Mouse (Mus musculus) frontal cortex, adult 2 months (tissue): ENCODE results near the gene Col6a1. TPM values are rescaled to one million over a fixed set of nuclear protein-coding genes. Genes with fewer than 3 reads are reported as not detected.

Experiments
- DNase-seq, 2 experiments: peaks; one replicate each; pipeline ENCODE4 v3.0.0; 2022; ENCODE audit warnings: low spot score in 1 of 2; ENCODE audit errors: extremely low spot score in 1 of 2
- polyA plus RNA-seq: library from polyadenylated mRNA; depleted of rRNA; stranded (reverse); fragments of >200 nt; gene quantifications from 2 replicates; pipeline ENCODE4 v1.2.3, GENCODE M21; 2012; rRNA removed

Gene Col6a1
- polyA plus RNA-seq, result 169 and 240 TPM in 2 replicates

DNA sequence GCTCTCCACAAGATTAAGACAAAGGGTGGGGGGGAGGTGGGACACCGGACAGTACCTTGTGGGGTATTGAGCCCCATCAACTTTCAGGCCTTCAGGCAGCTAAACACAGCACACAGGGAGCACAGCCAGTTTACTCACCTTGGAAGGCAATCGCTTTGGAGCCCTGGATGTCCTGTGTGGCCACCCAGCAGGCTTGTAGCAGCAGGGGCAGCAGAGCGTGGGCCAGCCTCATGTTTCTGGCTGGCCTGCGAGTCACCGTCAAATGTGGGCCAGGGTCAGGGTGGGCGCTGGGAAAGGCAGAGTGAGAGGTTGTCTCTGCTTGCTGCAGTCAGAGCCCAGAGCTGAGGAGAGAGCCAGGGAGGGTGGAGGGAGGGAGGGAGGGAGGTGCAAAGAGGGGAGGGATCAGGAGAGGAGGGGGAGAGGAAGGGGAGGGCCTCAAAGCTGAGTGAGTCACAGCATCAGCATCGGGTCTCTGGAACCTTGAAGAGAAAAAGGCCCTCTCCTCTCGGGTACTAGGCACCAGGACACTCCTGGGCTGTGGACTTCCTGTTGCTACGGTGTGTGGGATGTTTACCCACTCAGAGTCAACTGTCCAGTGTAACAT, at the start of gene Col6a1:
Gene Col6a1, minus strand, starts transcription at position 487 of the 604 bp plus-strand sequence.
- DNase-seq, result no peak

DNA sequence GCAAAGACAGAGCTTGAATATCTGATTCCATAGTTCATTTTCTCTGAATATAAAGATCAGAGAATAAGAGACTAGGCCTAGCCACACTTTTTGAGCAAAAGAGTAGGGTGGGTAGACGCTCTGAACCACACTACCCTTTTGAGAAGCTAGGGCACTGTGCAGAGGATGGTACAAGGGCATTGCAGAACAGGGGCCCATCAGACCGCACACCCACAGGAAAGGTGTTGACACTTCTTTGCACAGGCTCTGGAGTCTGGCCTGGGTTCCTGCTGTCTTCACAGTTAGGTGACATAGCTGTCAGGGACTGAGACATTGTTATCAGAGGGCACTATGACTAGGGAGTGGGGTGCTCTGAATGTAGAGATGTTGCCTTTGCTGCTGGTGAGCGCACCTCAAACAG, 45.7 kb upstream of the Col6a1 start:
- DNase-seq, result no peak

DNA sequence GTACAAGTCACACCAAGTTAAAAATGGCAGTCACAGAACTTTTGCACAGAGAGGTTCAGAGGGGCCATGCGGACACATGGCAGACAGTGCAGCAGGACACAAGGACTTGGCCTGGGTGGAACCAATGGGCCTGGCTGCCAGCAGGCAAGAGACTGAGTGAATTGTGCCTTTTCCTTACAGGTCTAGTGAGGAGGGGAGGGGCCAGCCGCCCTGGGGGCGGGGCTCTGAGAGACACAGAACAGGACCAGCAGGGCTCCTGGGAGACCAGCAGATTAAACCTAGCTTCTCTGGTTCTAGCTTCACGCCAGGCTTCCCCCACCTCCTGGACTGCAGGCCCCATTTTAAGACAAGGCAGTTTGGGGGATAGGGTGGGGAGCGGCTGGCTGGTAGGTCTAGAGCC, 45.1 kb upstream of the Col6a1 start:
- no peak for DNase-seq

DNA sequence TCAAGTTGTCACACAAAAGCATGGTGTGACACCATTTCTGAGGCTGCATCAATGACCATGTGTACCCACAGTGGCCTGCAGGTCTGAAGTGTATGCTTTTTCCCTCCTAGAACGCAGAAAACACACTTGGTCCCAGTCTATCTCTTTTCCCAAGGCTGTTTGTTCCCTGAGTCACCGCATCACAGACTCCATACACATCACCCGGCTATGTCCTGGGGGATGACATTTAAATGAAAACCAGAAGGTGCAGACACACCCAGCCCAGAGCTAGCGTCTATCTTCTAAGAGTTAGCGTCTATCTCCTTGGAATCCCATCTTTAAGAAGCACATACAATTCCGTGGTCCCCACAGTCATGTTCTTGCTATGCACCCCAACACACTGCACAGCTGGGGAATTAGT, 43.6 kb upstream of the Col6a1 start:
- DNase-seq, result no peak

DNA sequence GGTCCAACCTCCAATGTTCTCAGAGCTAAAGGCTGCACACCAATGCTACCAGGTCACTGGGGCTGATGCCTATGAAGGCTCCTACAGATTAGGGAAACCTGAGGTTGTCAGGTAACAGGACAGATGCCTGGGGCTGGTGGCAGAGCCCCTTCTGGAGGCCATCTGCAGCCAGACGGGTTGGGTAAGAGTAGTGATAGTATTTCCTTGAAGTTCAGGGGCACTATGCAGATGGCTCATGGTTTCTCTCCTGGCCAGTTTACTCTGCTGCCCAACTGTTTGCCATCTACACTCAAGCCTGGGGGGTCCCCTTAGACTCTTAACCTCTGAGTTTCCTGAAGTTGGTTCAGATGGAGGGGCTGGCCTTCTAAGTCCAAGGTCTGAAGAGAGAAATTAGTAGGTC, 40.2 kb upstream of the Col6a1 start:
- no peak for DNase-seq

DNA sequence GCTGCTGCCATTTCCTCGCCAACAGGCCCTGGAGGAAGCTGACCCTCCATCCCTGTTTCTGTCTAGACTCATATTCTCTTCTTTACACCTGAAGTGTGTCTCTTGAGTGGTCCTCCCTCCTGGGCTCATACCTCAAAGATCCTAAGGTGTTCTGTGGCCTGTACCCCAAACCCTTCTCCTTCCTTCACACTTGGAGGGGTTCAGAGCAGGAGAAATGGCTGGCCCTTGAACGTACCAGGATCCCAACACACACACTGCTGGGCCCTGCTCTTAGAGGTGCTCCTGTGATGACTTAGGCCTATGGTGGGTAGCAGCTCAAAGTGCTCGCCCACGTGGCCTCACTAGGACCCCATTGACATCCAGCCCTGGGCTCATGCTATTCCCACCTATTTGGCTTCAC, 39.0 kb upstream of the Col6a1 start:
- DNase-seq, result no peak

DNA sequence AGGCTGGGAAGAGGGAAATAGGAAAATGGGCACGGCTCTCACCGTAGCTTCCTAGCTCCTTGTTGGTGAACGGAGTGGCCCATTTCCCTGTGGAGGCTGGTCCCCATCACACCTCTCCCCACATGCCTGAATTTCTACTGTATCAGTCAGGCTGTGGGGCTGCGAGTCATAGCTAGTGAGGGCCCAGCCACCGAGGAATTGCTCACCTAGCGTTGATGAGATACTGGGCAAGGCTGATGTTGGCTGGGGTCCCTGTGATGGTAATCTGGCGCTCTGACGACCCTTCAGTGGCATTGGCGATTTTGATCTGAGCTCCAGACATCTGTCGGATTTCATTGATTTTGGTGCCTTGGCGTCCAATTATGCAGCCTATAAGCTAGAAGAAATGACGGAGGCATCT, 37.0 kb upstream of the Col6a1 start:
- DNase-seq, result no peak

DNA sequence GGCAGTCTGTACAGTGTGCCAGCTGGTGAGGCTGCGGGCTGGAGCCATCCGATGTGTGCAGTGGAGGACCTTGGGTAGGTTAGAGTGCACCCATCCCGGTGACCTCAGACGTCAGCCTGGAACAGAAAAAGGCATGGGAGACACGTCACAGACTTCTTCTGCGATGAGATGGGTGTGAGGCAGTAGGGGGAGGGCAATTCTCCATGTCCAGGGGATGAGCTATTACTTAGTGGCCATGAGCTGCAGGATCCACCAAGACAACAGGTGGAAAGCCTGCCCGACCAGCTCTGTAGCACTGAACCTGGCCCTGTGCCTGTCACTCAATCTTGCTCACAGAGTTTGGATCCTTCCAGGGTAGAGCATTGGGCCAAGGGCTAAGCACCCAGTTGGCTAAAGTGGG, 36.4 kb upstream of the Col6a1 start:
- DNase-seq, result no peak

DNA sequence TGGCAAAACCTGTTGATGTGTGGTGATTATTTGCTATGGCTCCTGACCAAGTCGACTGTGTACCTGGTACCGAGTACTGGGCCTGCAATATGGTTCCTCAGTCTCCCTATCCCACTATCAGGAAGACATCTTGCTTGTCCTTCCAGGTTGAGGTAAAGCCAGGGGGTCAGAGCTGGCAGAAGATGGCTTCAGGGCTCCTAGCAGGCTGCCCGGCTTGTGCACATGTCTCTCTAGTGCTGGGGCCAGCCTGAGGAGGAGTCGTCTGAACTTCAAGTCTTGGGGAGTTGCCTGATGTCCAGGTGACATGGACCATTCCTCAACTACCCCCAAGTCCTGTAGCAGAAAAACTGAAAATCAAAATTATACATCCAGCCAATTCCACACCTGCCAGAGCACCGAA, 33.9 kb upstream of the Col6a1 start:
- no peak for DNase-seq

DNA sequence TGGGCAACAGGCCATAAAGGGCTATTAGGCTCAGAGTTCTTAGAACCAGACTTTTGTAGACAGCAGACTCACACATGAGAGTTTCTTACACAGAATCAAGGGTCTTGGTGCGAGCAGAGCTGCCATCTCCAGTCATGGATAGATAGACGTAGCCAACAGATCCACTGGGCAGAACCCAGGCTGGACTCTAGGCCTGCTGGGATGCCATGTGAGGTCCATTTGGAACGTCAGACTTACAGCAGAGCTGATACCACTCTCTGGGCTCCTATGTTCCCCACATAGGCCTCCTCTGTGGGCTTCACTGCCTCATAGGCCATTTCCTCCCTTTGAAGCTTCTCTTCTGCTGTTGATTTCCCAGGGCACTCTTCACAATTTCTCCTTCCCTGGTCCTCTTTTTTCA, 27.7 kb upstream of the Col6a1 start:
- no peak for DNase-seq

DNA sequence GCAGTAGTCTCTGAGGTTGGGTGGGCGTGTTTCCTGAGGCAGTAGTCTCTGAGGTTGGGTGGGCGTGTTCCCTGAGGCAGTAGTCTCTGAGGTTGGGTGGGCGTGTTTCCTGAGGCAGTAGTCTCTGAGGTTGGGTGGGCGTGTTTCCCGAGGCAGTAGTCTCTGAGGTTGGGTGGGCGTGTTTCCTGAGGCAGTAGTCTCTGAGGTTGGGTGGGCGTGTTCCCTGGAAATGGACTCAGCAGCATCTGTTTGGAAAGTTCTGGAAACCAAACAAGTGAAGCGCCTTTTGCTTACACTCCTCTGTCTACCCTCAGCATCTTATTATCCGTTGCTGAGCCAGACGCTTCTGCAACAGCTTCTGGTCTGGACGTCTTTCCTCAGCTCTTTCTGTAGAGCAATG, 18.3 kb upstream of the Col6a1 start:
- peak; percentile 48 to 74 for DNase-seq

DNA sequence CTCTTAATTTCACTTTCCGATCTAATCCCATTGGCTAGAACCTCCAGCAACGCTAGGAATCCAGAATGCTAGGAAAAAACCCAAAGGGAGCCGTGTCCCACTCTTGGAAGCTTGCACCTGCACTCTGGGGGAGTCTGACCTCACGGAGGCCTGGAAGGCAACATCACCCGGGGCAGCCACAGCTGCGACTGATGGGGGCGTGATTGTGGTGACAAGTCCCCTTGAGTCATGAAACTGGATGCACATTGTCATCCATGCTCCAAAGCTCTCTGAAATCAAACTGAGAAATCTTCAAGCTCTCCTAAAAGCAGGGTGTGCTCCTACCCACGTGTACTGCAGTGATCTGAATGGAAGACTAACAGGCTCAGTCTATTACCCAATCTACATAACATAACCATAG, 10.8 kb upstream of the Col6a1 start:
- DNase-seq, result no peak

DNA sequence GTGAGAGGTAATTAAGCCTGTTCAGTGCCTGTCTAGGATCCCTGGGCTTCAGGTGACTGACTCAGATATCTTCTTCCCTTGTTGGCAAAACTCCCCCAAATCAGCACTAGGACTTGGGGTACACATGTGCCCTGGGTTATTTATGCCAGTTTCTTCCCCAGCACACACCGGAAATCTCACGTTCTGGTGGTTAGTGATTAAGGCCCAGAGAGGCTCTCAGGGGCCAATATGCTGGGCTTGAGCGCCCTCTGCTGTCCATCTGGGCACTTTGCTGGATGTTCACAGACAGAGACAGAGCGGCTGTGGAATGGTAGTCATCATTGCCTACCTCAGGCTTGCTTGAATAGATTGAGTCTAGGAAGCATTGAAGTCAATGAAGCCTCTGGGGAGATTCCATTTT, 9.0 kb upstream of the Col6a1 start:
- DNase-seq, result peak; percentile 50 to 95

DNA sequence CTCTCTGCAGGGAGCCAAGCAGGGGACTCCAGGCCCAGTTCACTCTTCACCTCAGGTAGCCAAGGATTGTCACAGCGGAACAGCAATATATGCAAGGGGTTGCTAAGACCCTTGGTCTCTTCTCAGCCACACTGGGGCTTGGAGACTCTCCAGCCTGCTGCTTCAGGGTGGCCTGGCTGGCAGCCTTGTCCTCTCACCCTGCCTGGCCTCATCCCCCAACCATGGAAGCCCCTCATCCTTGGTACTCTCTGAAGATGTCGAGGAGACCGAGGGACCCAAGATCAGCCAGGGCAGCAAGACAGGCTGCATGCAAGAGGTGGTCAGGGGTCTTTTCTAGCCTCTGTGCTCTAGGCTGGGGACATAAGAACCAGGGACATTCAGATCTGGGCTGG, 7.7 kb upstream of the Col6a1 start:
- no peak for DNase-seq

DNA sequence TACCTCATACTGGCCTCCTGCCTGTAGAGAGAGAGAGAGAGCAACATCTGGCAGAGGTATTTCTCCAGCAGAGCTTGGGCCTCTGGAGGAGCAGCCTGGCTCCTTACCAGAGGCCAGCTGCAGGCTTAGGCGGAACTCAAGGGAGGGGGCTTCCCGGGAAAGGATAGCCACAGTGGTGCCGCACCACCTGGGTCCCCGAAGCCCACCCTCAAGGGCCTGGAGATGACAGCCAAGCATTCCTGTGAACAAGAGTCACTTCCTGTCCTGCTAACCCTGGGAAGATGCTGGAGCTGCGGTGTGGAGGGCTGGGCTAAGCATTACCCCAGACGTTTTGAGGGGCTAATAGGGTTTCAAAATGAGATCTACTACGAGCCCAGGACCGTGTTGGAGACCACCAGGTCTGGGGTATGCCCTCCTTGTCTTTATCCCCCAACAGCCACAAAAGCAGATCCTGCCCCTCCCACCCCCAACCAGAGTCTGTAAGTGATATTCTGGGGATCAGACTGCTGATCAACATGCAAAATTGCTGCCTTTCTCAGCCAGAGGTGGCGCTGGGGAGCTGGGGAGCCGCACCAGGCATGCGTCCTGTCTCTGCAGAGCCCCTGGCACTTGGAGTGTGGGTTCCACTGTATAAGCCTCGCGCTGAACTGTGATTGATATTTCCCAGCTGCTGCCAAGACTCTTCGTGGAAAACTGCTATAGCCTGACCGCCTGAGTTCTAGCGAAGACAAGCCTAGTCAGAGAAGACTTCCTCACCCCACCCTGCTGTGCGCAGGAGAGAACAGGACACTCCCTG, 7.1 kb upstream of the Col6a1 start:
- DNase-seq, result peak in 1 of 2 experiments; percentile 86

DNA sequence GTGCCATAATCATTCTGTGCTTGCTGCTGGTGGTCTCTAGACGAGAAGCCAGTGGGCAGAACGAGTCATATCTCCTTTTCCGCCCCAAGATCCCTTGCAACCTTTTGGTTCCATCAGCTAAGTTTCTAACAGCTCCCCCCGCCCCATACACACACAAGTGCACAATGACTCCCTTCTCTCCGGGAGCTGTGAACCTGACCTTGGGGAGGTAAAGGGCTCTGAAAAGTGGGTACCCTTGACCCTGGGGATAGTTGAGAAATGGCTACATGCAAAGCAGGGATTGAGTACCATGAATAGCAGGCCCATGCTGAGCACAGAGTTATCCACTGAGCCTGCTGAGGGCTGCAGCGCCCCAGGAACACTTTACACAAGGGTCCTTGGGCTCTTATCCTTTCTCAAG, 6.4 kb upstream of the Col6a1 start:
- DNase-seq, result no peak

DNA sequence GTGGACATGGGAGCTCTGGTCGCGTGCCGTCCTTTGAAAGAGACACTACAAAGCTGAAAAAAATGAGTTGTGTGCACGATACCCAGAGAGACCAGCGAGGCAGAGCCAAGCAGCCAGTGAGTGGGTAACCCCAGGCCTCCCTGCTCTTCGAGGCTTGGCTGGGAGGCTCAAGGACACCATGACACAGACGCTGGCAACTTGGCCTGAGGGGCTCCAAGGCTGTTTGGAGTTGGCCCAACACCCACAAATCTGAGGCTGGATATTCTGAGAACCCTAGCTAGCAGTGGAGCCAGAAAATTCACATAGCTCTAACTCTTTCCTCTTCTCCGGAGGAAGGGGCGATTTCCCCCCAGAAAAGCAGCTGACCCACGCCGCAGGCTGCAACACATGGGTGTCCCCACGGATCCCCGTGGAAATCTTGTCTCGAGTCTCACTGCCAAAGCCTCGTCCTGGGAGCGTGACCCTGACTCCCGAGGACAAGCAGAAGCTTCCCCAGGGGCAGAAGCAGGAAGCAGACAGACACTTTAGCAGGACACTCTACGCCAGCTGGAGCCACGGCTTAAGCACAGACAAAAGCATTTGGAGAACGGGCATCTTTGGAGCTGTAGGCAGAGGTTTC, 5.8 kb upstream of the Col6a1 start:
- DNase-seq, result no peak

DNA sequence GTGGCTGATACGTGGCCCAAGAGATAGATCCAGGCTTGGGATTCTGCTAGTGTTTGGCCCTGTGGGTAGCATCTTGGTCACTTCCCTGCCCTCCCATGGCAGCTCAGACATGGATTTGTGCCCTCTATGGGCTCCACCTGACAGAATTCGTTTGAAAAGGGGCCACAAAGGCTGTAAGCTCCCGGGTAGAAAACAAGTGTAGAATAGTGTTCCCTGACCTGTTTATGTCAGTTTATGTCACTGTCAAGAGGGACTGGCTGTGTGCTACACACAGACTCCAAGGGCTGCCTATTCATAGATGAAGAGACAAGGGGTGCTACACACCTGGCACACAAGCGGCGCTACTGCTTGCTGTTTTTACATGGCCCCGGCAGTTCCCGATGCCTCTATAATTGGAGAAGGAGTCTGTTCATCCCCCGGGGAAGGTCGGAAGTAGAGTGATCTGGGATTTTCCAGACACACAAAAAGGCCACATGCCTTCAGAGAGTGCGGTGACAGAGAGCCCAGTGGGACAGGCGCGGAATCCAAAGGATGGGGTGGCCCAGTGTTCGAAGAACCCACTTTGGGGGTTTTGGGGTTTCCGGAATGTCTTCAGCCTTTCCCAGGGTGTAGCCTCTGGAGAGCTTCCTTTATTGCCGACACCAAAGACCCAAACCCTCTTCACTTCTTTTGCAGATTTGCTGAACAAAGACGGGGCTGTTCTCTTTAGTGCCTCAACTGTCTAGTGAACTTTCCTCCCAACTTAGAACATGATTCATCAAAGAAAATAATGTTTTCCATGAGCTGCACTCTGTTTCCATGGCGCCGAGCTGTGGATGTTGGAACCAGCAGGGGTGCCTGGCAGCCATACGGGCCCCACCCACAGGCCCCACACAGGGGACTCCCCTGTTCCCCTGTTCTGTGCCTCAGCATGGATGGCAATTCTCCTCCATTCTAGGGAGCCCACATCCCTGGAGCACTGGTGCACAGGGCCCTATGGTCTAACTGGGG, 4.0 kb upstream of the Col6a1 start:
- peak; percentile 53 to 83 for DNase-seq

DNA sequence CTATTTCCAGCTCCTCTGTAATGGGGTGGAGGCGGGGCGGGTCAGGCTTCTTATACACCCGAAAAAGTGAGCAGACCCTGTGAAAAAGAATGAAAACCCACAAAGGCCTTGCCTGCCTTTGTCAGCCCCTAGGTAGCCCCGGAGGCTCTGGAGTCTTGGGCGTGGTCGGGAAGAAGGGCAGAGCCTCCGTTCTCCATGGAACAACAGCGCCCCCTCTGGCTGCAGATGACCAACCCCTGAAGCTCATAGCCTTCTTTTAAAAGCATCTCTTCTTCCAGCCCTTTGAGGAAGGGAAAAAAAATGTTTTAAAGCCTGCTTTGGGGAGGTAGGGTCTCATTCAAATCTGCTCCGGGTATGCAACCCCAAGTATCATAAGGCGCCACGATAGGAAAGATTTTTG, 2.4 kb upstream of the Col6a1 start:
- DNase-seq, result peak in 1 of 2 experiments; percentile 81

DNA sequence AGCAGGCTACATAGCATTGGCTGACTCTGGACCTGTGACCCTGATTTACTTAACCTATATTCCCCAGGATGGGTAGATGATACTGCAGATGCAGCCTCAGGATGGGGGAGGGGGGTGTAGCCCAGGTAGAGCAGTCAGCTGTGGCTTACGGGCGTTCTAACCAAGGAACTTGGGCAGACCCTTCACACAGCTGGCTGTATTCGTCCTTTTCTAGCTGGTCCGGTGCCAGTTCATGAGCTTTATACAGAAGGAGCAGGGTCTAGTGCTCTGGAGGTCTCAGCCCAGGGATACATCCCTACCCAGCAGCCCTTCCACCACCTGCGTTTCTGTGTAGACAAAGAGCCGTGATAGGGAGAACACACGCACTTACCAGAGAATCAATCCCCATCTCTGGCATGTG, 1.3 kb upstream of the Col6a1 start:
- DNase-seq, result no peak

DNA sequence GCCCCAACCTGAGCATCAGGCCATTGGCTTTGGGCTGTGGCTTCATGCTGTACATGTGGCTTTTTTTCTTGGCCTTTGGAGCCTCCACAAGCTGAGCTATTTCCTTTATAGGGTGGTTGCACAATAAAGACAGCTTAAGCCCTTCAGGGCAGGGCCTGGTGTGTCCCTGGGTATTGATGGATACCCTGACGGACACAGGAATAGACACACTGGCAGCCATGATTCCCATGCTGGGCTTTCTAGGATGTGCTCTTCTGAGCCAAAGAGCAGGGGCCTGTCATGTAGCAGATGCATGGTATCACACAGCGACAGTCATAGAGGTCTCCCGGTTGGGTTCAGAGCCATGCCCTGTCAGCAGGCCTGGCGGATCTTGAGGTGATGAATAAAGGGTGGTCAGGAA, 898 bp upstream of the Col6a1 start:
- DNase-seq, result no peak
